Mouse (Mus musculus): ENCODE results near the gene 9930022D16Rik. TPM values are rescaled to one million over a fixed set of nuclear protein-coding genes. Genes with fewer than 3 reads are reported as not detected.

9930022D16Rik gene
- polyA plus RNA-seq, 1 experiment from 2014 or later, result not detected

DNA sequence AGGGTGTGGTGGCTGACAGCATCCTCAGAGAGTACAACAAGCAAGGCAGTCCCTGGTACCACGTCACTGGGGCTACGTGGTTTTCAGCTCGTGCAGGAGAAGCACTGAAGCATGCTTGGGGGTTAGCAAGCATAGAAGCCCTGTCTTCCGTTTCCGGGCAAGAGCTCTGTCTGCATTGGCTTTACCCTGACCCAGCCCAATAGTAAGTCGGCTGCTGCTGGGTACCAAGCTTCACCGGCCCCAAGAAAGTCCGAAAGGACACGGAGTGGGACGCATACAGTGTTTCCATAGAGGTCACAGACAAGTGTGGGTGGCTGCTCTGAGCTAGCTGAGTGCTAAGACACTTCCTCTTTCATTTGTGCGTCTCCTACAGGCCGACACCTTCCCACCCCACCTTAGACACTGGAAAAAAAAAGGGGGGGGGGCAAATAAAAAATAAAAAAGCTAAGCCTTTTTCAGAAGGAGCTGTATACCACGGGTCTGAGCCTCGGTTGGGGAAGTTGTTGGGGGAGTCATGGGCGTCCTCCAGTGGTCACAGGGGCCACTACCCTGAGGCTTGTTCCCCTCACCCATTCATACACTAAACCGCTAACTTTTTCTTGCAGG is 6.3 kb downstream of the 9930022D16Rik start:
- Histone ChIP-seq H3K4me3 (no peak overlapping the region), H3K27me3 (0 out of 2 replicates have a peak, but pooled peaks cover 3% of the 10 kb centered on the region), H3K27ac (no peak overlapping the region), H3K36me3 (no peaks in the 10 kb centered on the region), H3K9ac (no peak overlapping the region), H3K4me2 (replicated peaks) (no peak overlapping the region), H3K4me1 (no peaks in the 10 kb centered on the region), H3K9me3 (replicated peaks) (0 out of 2 replicates have a peak, but pooled peaks cover 3% of the 10 kb centered on the region)
- WGBS, result 55% methylated on average over 16 of the region's 16 CpGs
- ATAC-seq (ENCODE audit: low FRiP score), result no peak

DNA sequence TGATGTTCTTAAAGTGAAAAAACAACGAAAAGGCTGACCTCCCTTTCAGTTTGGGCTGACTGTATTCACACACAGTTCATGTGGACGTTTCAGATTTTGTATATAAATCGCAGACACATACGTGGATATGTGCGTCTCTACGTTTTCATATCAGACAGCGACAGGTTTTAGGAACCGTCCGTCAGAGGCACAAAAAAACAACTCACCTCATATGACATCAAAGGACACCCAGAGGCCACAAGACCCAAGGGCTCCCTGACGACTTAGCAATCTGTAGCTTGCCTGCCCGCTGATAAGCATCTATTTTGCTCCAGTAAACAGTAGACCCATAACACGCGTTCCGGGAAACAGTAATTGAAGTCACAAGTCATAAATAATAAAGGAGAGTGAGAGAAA is 6.8 kb downstream of the 9930022D16Rik start:
- WGBS, result 87% methylated on average over 14 of the region's 14 CpGs
- H3K4me3 ChIP-seq, result no peak overlapping the region
- H3K4me1 ChIP-seq, result no peaks in the 10 kb centered on the region
- no peaks in the 10 kb centered on the region for H3K36me3 ChIP-seq
- no peak overlapping the region for H3K9ac ChIP-seq
- 0 out of 2 replicates have a peak, but pooled peaks cover 3% of the 10 kb centered on the region for H3K27me3 ChIP-seq
- ATAC-seq (ENCODE audit: low FRiP score), result no peak
- H3K9me3 ChIP-seq (replicated peaks), result 0 out of 2 replicates have a peak, but pooled peaks cover 3% of the 10 kb centered on the region
- H3K27ac ChIP-seq, result no peak overlapping the region
- no peak overlapping the region for H3K4me2 ChIP-seq (replicated peaks)

DNA sequence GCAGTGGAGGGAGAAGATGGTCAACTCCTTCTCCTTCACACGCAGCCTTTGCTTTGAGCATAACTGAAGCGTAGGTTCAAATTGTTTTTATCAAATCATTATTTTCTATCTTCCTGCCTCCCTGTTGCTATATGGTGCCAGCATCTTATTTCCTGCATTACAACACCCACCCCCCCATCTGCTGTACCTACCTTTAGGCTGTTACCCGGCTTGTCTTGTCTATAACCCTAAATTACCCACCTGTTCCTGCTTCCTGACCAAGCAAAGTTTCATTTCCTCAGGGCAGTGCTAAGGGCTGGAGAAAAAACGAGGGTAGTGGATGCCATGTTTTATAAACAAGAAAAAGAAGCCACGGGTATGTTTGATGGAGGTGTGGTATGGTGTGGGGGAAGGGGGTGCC is 7.5 kb downstream of the 9930022D16Rik start:
- Histone ChIP-seq H3K4me2 (replicated peaks) (no peak overlapping the region), H3K27me3 (0 out of 2 replicates have a peak, but pooled peaks cover 3% of the 10 kb centered on the region), H3K4me1 (no peaks in the 10 kb centered on the region), H3K27ac (no peak overlapping the region), H3K36me3 (no peaks in the 10 kb centered on the region), H3K9me3 (replicated peaks) (0 out of 2 replicates have a peak, but pooled peaks cover 3% of the 10 kb centered on the region), H3K9ac (no peak overlapping the region), H3K4me3 (no peak overlapping the region)
- no peak for ATAC-seq (ENCODE audit: low FRiP score)
- WGBS, result 89% methylated on average over 5 of the region's 5 CpGs

DNA sequence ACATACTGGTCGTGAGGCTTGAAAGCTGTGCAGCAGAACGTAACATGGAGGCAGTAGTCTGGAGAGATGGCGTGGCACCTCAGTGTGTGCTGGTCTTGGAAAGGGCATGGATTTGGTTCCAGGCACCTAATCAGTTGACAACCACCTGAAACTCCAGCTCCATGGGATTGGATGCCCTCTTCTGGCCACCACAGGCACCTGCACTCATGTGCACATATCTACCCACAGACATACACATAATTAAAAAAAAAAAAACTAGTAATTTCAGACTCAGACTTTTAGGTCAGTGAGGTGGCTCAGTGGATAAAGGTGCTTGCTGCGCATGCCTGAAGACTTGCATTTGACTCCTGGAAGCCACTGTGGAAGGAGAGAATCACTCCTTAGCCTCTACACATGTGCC is 8.5 kb downstream of the 9930022D16Rik start:
- Histone ChIP-seq H3K9me3 (replicated peaks) (0 out of 2 replicates have a peak, but pooled peaks cover 3% of the 10 kb centered on the region), H3K27ac (no peak overlapping the region), H3K4me3 (no peak overlapping the region), H3K4me2 (replicated peaks) (no peak overlapping the region), H3K4me1 (peaks cover 8% of the 10 kb centered on the region), H3K36me3 (no peaks in the 10 kb centered on the region), H3K9ac (no peak overlapping the region), H3K27me3 (0 out of 2 replicates have a peak, but pooled peaks cover 3% of the 10 kb centered on the region)
- no peak for ATAC-seq (ENCODE audit: low FRiP score)
- WGBS, result 98% methylated on average over 4 of the region's 4 CpGs

DNA sequence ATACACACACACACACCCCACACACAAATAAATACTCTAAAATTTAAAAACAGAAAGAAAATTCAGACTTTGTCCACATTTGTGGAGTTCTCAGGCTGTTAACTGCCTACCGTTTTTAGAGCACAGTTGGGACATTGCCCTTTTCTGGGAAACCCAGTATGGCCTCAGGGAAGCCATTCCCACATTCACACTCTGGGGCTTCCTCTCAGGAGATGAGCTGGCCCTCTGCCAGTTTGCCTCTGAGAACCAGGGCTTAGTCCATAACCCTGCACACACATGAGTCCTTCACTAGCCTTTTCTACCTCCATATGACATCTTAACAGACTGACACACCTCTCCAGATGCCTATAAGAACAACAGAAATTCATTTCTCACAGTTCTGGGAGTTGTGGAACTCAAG is 9.6 kb downstream of the 9930022D16Rik start:
- H3K4me2 ChIP-seq (replicated peaks), result no peak overlapping the region
- WGBS, result 77% methylated on average over 1 of the region's 1 CpGs
- no peaks in the 10 kb centered on the region for H3K36me3 ChIP-seq
- no peak overlapping the region for H3K9ac ChIP-seq
- 0 out of 2 replicates have a peak, but pooled peaks cover 3% of the 10 kb centered on the region for H3K27me3 ChIP-seq
- H3K4me1 ChIP-seq, result peaks cover 10% of the 10 kb centered on the region
- H3K9me3 ChIP-seq (replicated peaks), result 0 out of 2 replicates have a peak, but pooled peaks cover 3% of the 10 kb centered on the region
- ATAC-seq (ENCODE audit: low FRiP score), result no peak
- H3K27ac ChIP-seq, result no peak overlapping the region
- no peak overlapping the region for H3K4me3 ChIP-seq

DNA sequence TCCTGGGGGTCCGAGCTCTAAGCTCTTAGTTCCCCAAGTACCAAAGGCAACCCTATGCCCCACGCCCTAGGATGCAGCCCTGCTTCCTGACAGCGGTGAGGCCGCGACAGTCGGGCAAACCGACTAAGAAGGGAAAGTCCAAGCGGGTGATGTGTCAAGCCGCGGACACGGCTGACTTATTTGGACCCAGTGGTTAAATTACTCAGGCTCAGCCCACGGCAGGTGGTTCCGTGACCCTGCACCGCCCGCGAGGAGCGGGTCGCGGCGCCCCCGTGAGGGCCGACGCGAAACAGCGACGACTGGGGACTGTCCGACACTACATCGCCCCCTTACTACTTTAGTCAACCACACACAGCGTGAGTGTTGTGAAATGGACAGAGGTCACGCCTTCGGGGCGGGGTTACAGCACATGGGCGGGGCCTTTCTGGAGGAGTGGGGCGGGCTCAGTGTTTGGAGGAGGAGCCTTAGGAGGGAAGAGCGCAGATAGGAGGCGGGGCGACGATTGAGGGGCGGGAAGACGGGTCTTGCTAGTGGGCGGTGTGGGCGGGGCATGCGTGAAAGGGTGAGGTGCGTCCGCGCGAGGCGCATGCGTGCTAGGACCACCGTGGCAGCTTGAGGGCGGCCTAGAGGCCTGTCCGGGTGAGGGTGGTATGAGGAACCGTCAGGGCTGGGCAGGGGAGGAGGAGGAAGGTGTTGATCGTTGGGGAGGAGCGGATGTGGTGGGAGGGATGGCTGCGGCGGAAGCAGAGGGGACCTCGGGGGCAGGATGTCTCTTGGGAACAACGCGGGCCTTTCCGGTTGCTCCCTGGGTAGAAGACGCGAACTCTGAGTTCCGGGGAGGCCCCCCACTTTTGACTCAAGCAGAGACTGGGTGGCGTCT is 11.9 kb downstream of the 9930022D16Rik start, which contains the start of gene Amz2:
Gene Amz2, plus strand, starts transcription at position 555 of the 880 bp plus-strand sequence.
- Histone ChIP-seq H3K4me1 (peaks cover 10% of the 10 kb centered on the region), H3K36me3 (peaks cover 20% of the 10 kb centered on the region), H3K27me3 (no peaks in the 10 kb centered on the region), H3K4me2 (replicated peaks) (peak within 1 kb of the TSS; percentile 53), H3K9me3 (replicated peaks) (0 out of 2 replicates have a peak, but pooled peaks cover 3% of the 10 kb centered on the region), H3K9ac (peak within 1 kb of the TSS; percentile 81), H3K27ac (peak within 1 kb of the TSS; percentile 87), H3K4me3 (peak within 1 kb of the TSS; percentile 64)
- WGBS, result under 1% methylated on average over 64 of the region's 65 CpGs
- ATAC-seq (ENCODE audit: low FRiP score), result peak; percentile 97

DNA sequence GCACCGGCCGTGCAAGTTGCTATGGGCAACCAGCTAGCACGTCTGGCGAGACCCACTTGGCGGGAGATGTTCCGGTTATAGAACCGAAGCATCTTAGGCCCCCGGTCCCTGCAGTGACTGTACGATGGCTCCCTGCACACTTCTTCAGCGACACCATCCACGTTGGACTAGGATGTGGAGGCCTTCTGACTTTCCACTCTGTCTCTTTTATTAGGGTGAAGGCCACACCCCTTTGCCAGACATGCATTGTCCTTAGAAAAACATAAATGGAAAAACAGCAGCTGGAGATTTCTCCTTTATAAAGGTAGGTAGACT is 12.5 kb downstream of the 9930022D16Rik start:
- peaks cover 24% of the 10 kb centered on the region for H3K36me3 ChIP-seq
- peak overlapping the region; percentile 64 for H3K4me3 ChIP-seq
- H3K27me3 ChIP-seq, result no peaks in the 10 kb centered on the region
- H3K9me3 ChIP-seq (replicated peaks), result 0 out of 2 replicates have a peak, but pooled peaks cover 3% of the 10 kb centered on the region
- no peak for ATAC-seq (ENCODE audit: low FRiP score)
- peak overlapping the region; percentile 81 for H3K9ac ChIP-seq
- WGBS, result 0% methylated on average over 11 of the region's 11 CpGs
- H3K4me1 ChIP-seq, result peaks cover 10% of the 10 kb centered on the region
- H3K27ac ChIP-seq, result peak overlapping the region; percentile 87
- H3K4me2 ChIP-seq (replicated peaks), result peak overlapping the region; percentile 53

DNA sequence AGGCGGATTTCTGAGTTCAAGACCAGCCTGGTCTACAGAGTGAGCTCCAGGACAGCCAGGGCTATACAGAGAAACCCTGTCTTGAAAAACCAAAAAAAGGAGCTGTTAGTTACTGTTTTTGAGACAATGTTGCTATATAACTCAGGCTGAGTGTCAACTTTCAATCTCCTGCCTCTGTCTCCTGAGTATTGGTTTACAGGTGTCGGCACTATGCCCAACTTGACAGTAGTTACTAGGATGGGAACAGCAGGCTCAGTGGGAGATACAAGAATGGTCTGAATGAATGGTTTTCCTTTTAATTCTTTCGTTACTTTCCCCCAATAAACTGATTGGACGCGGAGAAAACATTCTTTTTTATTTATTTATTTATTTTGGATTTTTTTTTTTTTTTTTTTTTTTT is 13.6 kb downstream of the 9930022D16Rik start:
- Histone ChIP-seq H3K27ac (no peak overlapping the region), H3K4me2 (replicated peaks) (peak overlapping the region; percentile 53), H3K4me3 (peak overlapping the region; percentile 64; the same call in 1 of the 2 replicates), H3K9ac (no peak overlapping the region), H3K9me3 (replicated peaks) (no peaks in the 10 kb centered on the region), H3K36me3 (peaks cover 29% of the 10 kb centered on the region), H3K27me3 (no peaks in the 10 kb centered on the region), H3K4me1 (peaks cover 14% of the 10 kb centered on the region)
- 90% methylated on average over 5 of the region's 5 CpGs for WGBS
- ATAC-seq (ENCODE audit: low FRiP score), result no peak

DNA sequence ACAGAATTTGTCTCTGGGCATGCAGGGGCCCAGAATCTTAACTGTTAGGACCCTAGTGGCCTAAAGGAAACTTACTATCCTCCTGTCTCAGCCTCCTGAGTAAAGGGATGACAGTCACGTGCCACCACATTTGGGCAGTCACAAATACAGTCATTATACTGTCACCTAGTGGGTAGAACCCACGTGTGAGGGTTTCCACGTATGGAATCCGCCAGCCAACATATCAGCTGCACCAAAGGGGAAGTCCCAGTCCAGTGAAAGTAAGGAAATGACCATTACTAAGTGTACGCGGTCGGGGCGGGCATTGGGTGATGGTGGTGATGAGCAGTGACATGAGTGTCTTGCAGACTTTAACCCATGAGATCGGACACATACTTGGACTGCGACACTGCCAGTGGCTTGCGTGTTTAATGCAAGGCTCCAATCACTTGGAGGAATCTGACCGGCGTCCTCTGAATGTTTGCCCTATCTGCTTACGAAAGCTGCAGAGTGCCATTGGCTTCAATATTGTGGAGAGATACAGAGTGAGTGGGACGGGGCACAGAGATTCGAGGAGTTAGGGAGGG is 20.6 kb downstream of the 9930022D16Rik start:
- no peaks in the 10 kb centered on the region for H3K9me3 ChIP-seq (replicated peaks)
- peaks cover 71% of the 10 kb centered on the region for H3K36me3 ChIP-seq
- H3K27ac ChIP-seq, result no peak overlapping the region
- no peak overlapping the region for H3K9ac ChIP-seq
- no peak for ATAC-seq (ENCODE audit: low FRiP score)
- H3K27me3 ChIP-seq, result no peaks in the 10 kb centered on the region
- peaks cover 5% of the 10 kb centered on the region for H3K4me1 ChIP-seq
- 95% methylated on average over 16 of the region's 16 CpGs for WGBS
- no peak overlapping the region for H3K4me2 ChIP-seq (replicated peaks)
- no peak overlapping the region for H3K4me3 ChIP-seq

DNA sequence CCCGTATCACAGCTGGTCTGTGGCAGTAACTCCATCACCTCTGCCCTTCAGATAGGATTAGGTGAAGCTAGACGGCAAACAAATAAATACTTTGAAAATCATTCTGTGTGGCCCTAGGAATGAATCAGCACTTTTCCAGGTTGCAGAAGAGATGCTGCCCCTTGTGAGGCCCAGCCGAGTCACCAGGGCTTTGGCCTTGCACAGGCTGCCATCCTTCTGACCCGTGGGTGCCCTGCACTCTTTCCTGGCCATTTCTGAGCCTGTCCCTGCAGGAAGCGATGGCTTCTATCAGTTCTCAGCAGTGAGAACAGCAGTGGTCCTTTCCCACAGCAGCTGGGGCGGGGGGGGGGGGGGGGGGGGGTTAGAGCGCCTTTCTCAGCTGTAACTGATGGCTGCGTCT is 23.2 kb downstream of the 9930022D16Rik start:
- 63% methylated on average over 7 of the region's 8 CpGs for WGBS
- H3K36me3 ChIP-seq, result peaks cover 51% of the 10 kb centered on the region

DNA sequence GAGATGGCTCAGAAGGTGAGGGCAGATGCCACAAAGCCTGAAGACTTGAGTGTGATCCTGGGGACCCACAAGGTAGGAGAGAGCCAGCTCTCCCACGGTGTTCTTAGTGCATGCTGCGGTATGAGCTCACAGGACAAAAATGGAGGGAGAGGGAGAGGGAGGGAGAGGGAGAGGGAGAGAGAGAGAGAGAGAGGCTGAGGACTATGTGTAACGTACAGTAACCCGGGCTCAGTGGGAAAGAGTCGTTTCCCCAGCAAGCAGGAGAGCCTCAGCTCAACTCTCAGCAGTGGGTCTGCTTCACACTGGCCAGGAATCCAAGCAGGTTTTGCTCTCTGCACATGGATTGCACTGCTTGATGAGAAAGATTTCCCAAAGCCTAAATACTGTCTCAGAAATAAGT is 25.5 kb downstream of the 9930022D16Rik start:
- H3K4me3 ChIP-seq, result no peak overlapping the region
- peaks cover 7% of the 10 kb centered on the region; the same call in 1 of the 2 replicates for H3K4me1 ChIP-seq
- H3K9ac ChIP-seq, result peak overlapping the region; percentile 64; the same call in 1 of the 2 replicates
- H3K9me3 ChIP-seq (replicated peaks), result no peaks in the 10 kb centered on the region
- H3K27me3 ChIP-seq, result peaks cover 8% of the 10 kb centered on the region; the same call in 1 of the 2 replicates
- 15% methylated on average over 5 of the region's 5 CpGs for WGBS
- H3K4me2 ChIP-seq (replicated peaks), result peak overlapping the region; percentile 67
- ATAC-seq (ENCODE audit: low FRiP score), result peak; percentile 42; the same call in 1 of the 2 replicates
- peaks cover 39% of the 10 kb centered on the region for H3K36me3 ChIP-seq
- no peak overlapping the region for H3K27ac ChIP-seq

More for the DNA sequence above, 23.2 kb downstream of the 9930022D16Rik start:
- no peak for ATAC-seq (ENCODE audit: low FRiP score)
- H3K4me3 ChIP-seq, result no peak overlapping the region
- peaks cover 8% of the 10 kb centered on the region; the same call in 1 of the 2 replicates for H3K27me3 ChIP-seq
- H3K27ac ChIP-seq, result no peak overlapping the region
- peaks cover 7% of the 10 kb centered on the region; the same call in 1 of the 2 replicates for H3K4me1 ChIP-seq
- no peak overlapping the region for H3K9ac ChIP-seq
- no peaks in the 10 kb centered on the region for H3K9me3 ChIP-seq (replicated peaks)
- no peak overlapping the region for H3K4me2 ChIP-seq (replicated peaks)
